Mouse (Mus musculus) left cerebral cortex, postnatal 14 days (tissue): Measurements from ENCODE around the gene Tbxas1. TPM values are rescaled to one million over a fixed set of nuclear protein-coding genes. Genes with fewer than 3 reads are reported as not detected.

Source experiments
- DNase-seq, 2 experiments: peaks; one replicate each; pipeline ENCODE4 v3.0.0; 2021 to 2022; ENCODE audit warnings: low spot score in 2 of 2, mixed read lengths in 1 of 2
- intact Hi-C: fragments of 180-260 bp; cut with DNase I; formaldehyde crosslinking; loops from one replicate; pipeline ENCODE4 v1.15.1; 2025
- total RNA-seq, 2 experiments: library from RNA; stranded (reverse); gene quantifications; 2 replicates each; pipeline ENCODE4 v1.2.3; 2021

Tbxas1 gene
- total RNA-seq, 2 experiments from 2014 or later: 2.9 to 3.0 TPM

DNA sequence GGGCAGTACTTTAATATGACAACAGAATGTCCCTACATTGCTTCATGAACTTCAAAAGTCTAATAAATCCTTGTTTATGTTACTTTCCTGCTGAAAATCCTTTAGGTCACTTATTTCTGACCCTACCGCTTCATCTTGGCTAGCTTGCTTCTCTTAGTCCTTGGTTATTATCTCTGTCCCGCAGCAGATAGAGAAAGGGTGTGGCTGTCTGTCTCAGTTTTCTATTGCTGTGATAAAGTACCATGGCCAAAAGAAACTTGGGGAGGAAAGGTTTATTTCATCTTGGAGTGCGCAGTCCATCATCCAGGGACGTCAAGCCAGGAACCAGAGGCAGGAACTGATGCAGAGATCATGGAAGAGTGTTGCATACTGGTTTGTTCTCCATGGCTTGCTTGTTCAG, 41.4 kb downstream of the Tbxas1 start:
- intact Hi-C loops: no loop called here
- no peak for DNase-seq

DNA sequence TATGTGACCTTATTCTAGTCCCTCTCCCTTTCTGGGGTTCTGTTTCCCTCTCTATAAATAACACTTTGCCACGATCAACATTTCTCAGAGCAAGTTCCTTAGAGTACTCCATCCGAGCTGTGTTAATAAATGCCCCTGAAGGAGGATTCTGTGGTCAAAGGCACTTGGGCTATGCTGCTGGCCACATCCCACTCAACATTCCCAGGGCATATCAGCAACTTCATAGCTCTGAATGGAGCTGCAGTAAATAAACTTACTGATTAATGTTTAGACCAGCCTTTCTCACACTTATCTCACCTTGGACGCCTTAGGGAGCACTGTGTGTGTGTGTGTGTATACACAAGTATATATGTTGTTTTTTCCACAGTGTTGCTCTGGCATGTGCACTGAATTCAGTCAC, 42.2 kb downstream of the Tbxas1 start:
- no peak for DNase-seq
- intact Hi-C loops: no loop called here

DNA sequence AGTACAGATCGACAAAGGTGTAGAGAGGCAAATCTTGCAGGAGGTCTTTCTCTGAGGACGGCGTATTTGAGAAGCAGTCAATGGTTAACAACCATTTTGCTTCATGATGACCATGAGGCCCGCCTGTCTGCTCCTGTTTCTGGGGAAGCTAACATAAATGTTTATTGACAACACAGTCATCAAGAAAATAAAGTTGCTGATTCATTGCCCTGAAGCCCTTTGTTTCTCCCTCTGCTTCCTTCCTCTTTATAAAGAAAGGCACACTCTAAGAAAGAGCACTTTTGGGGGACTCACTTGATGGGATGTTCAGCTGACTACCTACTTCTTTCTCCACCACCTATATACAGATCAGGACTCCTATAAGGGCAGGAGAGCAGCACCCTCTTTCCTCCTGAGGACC, 43.5 kb downstream of the Tbxas1 start:
- no peak for DNase-seq
- intact Hi-C loops: no loop called here

DNA sequence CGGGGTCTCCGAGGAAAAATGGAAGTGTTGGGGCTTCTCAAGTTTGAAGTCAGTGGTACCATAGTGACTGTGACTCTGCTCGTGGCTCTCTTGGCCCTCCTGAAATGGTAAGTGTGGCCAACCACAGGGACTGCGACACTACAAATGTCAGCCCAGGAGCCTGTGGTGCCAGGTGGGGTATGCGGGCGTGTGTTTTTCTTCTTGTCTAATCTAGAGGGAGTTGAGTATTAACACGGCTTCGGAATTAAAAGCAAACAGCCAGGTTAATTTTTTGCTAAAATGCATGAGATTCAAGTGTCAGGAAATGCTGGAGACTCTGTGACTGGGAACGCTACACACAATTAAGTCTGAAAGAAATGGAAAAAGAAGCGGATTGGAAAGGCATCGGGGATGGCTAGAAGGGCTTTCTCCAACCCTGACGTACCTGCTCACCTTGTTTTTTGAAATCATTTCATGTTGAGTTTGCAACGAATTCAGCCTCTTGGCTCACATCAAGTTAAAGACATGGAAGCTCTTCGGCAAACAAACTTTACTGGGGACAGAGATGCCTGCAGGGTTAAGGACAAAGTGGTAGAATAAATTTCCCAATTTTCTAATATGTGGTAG, 44.0 kb downstream of the Tbxas1 start:
- intact Hi-C loops: no loop called here
- no peak for DNase-seq

DNA sequence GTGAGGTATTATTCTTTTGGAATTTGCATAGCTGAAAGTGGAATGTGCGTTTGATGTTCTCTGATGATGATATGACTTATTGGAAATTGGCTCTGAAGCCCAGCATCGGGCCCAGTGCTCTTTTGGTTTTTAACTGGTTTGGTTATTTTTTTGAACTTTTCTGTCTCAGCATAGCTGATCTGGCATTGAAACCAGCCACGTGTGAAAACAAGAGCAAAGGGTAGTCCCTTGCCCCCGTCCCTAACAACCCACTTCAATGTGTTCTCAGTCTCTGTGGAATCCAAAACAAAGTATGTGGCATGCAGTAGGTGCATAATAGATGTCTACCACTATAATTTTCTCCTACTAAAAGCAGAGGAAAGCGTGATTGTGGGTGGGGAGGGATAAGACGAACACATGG, 44.9 kb downstream of the Tbxas1 start:
- DNase-seq: no peak
- intact Hi-C loops: no loop called here

DNA sequence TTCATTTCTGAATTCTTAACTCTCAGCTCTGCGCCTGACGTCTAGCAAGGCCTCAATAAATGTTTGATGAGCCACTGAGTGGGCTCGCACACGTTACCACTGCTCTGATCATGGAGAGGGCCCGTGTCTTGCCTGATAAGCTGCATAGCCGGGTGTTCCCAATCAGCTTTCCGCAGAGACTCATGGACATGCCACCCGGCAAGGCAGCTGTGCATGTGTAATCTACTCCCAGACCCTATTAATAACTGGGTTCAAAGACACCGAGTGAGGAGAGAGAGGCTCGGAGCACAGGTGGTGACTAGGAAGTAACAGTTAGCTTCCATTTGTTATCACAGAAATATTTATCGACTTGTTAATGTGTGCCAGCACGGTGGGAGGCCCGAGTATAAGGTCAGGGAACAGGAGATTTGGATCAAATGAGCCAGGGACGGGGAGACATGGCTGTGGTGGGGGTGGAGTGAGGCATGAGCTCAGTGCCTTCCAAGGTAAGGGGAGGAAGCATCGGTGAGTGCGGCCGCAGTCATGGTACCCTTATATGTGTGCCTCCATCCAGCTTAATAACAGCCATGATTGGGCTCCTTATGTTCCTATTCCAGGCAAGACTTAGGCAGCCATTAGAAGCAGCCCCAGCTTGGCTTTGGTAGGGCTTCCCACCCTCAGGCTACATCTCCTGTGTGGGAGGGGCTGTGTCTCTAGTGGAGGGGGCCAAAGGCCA, 46.0 kb downstream of the Tbxas1 start:
- intact Hi-C loops: no loop called here
- no peak for DNase-seq

DNA sequence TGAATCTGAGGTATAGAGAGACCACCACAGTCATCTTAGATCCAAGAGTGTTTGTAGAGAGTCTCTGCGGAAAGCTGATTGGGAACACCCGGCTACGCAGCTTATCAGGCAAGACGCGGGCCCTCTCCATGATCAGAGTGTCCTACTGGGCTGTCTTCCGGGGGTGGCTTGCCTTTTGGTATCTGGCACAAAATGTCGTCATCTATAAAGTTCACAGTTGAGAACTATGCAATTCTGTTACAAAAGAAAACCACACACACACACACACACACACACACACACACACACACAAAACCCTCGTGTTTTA, 46.6 kb downstream of the Tbxas1 start:
- intact Hi-C loops: no loop called here
- no peak for DNase-seq

DNA sequence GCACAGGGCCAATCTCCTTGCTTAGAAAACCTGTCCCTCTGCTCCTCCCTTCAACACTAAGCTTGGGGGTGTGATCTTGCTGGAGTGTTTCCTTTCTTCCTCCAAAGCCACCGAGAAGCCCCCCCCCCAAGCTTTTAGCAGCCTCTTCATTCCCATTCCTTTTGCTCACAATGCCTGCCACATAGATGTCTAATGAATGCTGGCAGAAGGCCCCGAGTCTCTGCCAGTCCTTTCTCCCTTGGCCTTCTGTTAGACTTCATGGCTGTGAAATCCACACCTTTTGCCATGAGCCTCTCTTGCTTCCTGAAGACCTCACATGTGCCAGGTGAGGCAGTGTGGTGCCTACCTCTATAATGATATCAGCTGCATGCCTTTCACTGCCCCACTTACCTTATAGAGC, 47.3 kb downstream of the Tbxas1 start:
- intact Hi-C loops: no loop called here
- no peak for DNase-seq

DNA sequence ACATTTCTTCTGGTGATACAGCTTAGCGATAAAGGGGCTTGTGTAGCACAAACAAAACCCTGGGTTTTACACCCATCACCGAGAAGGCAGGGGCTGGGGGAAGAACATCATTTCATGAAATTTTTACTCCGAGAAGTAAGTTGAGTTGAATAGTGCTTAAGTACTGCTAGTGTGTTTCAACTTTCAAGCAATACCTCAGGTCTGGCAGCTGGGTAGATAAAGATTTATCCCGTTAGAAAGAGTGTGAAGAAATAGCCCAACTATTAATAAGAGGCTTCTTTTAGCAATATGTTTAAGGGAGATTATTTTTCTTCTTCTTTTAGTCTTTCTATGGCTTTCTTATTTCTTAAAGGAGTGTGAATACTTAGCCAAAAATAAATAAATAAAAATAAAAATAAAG, 48.2 kb downstream of the Tbxas1 start:
- no peak for DNase-seq
- intact Hi-C loops: no loop called here

DNA sequence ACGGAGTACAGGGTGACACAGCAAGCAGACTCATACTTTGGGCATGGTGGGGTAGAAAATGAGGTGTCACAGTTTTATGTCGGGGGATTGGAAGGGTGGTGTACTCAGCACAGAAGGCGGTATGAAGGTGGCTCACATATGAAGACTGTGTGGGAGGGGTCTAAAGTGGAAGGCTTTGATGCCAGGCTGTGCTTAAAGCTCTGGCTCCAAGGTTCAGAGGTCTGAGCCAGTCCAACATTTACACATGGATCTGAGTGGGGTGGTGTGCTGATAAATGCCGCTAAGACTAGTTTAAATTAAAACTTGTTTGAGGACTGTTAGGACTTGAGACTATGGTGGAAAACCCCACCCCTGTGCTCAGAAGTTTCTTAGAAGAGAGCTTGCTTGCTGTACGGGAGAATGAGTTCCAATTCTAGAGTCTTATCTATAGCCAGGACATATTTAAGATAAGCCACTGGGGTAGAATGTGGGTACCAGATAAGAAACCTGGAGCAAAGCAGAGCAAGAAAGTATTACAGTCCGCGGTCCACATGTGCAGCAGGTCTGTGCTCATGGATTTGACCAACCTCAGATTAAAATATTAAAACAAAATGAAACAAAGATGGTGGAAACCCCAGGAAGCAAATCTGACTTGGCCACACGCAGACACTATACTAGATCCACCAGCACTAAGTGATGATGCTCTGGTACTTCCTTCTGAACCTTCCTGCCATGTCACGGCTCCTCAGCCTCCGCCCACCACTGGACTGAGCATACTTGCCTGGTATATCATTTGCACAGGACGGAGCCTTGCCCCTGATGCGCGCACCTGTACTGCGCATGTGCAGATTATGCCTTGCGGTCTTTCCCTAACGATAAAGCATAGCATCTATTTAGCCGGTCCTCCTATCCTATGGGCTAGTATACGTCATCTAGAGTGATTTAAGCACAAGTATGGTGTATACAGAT, 48.9 kb downstream of the Tbxas1 start:
- intact Hi-C loops: no loop called here
- DNase-seq: no peak

DNA sequence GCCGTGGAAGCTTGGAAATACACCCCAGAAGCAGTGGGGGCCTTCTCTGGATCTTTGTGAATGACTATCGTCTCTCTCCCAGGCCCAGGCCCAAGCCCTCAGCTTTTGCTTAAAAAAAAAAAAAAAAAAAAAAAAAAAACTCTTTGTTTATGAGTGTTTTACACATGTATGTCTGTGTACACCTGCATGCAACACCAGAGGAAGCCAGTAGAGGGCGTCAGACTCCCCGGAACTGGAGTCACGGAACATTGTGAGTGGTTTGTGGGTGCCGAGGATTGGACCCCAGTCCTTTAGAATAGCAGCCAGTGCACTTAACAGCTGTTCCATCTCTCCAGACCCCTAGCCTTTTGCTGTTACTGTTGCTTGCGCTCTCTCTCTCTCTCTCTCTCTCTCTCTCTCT, 50.5 kb downstream of the Tbxas1 start:
- no peak for DNase-seq
- intact Hi-C loops: no loop called here

DNA sequence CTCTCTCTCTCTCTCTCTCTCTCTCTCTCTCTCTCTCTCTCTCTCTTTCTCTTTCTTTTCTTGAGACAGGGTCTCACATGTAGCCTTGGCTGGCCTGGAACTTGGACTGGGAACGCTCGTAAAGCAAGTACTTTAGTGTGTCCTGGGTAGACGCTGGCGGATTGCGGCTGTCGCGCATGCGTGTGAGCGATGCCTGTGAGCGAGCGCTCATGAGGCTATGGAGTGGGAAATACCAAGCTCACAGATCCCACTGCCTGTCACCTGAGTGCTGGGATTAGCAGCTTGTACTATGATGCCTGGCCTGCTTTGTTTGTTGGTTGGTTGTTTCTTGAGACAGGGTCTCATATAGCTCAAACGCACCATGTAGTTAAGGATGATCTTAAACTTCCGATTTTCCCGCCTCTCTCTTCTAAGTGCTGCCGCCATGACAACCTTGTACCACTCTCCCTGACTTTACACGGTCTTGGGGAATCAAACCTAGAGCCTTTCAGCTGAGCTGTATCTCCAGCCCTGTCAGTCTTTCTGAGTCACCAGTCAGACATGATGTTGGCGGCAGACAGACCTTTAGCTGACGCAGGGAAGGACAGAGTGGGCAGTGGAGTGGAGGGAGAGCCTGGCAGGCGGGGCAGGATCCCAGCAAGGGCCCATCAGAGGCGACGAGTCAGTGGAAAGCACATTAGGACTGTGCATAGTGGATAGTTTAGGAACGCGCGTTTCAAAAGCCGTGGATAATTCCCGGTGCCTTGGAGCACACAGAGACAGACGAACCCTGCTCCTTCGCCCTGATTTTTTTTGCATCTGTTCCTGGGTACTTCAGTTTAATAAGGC, 51.1 kb downstream of the Tbxas1 start:
- no peak for DNase-seq
- intact Hi-C loops: no loop called here

DNA sequence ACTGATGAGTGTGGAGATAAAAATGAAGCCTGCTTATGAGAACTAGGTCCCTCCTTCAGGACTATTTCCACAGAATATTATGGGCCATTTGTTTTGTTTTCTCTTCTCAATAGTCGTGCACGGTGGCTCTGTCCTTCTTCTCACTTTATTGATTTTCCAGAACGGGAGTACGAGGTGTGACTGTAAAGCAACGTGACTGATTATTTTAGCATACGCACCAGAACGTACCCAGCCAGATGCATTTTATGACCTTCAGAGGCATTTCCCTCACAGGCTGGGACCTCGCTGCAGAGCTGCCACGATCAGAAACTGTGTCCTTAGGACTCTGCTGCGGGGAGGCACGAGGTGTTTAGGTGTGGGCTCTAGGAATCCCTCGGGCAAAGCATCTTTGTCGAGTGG, 51.8 kb downstream of the Tbxas1 start:
- intact Hi-C loops: no loop called here
- no peak for DNase-seq

DNA sequence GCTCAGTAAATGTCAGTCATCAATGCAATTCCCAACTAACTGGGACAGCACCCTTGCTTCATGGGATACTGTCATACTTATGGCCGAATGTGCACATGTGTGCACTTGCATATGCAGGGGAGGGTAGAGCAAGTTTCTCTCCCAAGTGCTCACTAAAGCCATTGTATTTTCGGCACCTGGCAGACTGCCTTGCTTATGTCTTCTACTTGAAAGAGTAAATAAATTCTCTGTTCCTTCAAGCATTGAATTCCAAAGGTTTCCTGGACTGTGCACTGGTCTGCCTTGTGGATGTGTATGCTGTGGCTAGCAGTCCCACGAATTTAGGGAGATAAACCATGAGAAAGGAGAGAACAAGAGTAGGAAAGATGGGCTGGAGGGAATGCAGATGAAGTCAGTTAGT, 53.3 kb downstream of the Tbxas1 start:
- DNase-seq: no peak
- intact Hi-C loops: no loop called here

DNA sequence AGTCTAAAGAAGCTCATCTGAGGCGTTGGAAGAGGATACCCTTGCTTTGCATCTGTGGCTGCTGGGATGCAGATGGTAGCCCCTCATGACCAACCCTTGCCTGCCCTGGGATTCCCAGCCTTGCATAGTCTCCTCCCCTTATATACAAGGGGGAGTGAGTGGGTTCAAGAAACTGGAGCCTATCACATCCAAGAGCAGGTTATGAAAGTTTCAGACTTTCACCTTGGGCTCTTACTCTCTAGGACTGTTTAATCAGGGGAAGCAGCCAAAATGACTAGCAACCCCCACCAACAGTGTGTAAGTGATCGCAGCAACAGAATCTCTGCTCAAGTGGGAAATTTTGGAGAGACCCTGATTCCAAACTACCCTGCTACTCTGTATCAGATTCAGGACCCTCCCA, 60.8 kb downstream of the Tbxas1 start:
- intact Hi-C loops: no loop called here
- DNase-seq: no peak

DNA sequence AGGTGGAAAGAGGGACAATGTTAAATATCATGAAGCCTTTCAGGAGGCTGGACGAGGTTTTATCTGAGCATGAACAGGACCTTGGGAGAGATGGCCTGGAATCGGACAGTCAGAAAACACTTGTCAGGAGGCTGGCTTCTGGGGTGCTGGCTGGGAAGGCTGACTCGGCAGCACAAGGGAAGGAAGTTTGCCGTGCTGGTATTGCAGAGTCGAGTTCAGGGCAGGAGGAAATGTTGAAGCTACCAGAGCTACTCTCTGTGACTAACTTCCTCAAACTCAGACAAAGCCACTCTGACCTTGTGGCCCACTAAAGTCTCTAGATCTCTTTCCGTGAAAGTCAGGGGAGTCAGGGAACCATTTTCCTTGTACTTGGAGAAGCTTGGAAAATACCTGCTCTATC, 63.2 kb downstream of the Tbxas1 start:
- intact Hi-C loops: no loop called here
- DNase-seq: peak in 1 of 2 experiments; percentile 18

DNA sequence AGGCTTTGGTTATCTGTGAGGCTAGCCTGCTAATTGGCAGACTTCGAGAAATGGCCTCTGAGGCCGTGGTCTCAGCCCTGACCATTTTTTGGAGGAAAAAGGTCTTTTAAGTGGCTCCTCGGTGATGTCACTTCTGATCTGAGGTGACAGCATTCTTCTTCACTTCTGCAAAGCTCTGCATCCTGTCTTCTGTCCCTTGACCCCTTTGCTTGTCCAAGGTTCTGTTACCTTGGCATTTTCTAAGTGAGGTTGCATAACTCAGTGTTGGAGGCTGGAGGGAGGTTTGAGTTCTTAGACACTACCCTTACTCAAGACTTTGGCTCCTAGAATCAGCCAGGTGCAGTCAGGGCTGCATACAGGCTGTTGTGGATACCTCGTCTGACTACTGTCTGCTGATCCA, 63.9 kb downstream of the Tbxas1 start:
- intact Hi-C loops: no loop called here
- DNase-seq: no peak

DNA sequence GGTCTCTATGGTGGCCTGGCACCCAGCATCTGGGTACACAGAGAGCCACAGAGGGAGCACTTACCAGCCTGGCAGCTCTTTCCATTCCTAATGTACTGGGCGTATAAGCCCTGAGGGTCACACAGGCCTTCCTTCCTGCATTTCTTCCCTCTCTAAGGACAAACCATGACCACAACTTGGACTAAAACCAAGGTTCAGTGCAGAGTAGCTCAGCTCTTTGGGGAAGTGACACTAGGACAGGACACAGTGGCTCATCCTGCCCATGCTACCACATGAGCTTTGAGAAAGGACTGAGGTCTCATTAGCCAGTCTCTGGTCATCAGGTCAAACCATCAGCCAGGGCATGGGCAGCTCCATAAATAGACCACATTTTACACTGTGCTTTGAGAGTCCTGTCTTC, 65.8 kb downstream of the Tbxas1 start:
- DNase-seq: peak in 1 of 2 experiments; percentile 39
- intact Hi-C loops: no loop called here

DNA sequence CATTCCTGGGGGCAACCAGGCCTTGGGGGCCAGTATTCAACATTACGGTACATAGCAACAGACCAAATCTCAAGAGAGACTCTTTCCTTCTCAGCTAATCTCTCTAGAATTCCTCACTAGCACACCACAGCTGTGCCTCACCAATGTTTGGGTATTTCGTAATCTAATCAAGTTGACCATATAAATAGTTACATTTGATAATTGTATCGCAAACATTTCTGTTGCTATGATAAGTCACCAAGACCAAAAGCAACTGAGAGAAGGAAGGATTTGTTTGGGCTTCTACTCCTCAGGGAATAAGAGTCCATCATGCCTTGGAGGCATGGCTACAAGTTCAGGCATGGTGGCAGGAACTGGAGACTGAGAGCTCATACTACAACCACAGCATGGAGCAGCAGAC, 67.6 kb downstream of the Tbxas1 start:
- intact Hi-C loops: no loop called here
- DNase-seq: no peak

DNA sequence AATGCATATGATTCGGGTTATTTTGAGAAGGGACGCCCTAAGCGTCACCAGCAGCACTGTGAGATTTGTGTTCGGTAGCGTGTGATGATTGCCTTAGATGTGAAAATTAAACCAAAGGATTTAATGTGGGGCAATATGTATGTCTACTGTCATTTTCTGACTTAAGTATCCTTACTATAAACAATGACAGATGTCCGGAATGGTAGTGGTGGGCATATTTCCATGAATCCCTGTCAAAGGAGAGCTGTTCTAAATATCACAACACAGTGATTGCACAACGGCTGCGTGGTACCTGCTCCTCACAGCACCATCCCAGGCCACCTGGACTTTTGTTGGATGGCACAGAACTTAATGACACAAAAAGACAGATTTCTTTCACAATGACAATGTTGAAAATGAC, 69.2 kb downstream of the Tbxas1 start:
- intact Hi-C loops: no loop called here
- DNase-seq: no peak
